Mouse (Mus musculus): ENCODE measurements around the gene Ttc36. TPM values are rescaled to one million over a fixed set of nuclear protein-coding genes. Genes with fewer than 3 reads are reported as not detected.

The Ttc36 gene
- polyA plus RNA-seq, 1 experiment from 2014 or later = 0.55 TPM

- 93% methylated on average over 10 of the region's 10 CpGs for WGBS
Measured at GRCm38 (mm10) chr9:44807778-44808177, 4.9 kb upstream of the Ttc36 start.

GRCm38 (mm10) chr9:44807141-44807540, 4.3 kb upstream of the Ttc36 start:
- Histone ChIP-seq H3K4me2 (no peak overlapping the region), H3K9me3 (no peaks in the 10 kb centered on the region), H3K27me3 (no peaks in the 10 kb centered on the region), H3K36me3 (peaks cover 74% of the 10 kb centered on the region), H3K4me1 (replicated peaks) (no peaks in the 10 kb centered on the region), H3K9ac (no peak overlapping the region), H3K4me3 (no peak overlapping the region), H3K27ac (no peak overlapping the region)
- 70% methylated on average over 5 of the region's 5 CpGs for WGBS
- ATAC-seq (ENCODE audit: low FRiP score) = no peak

More at GRCm38 (mm10) chr9:44807778-44808177, 4.9 kb upstream of the Ttc36 start:
- no peaks in the 10 kb centered on the region for H3K27me3 ChIP-seq
- no peak overlapping the region for H3K4me3 ChIP-seq
- no peak overlapping the region for H3K4me2 ChIP-seq
- no peaks in the 10 kb centered on the region for H3K9me3 ChIP-seq
- no peak overlapping the region for H3K27ac ChIP-seq
- H3K36me3 ChIP-seq = peaks cover 81% of the 10 kb centered on the region
- no peak for ATAC-seq (ENCODE audit: low FRiP score)
- H3K4me1 ChIP-seq (replicated peaks) = no peaks in the 10 kb centered on the region
- no peak overlapping the region for H3K9ac ChIP-seq

GRCm38 (mm10) chr9:44805536-44805935, 2.7 kb upstream of the Ttc36 start:
- H3K27me3 ChIP-seq = peaks cover 5% of the 10 kb centered on the region
- peaks cover 59% of the 10 kb centered on the region for H3K36me3 ChIP-seq
- WGBS = 93% methylated on average over 5 of the region's 5 CpGs
- H3K4me2 ChIP-seq = no peak overlapping the region
- H3K4me3 ChIP-seq = no peak overlapping the region
- 0 out of 2 replicates have a peak, but pooled peaks cover 3% of the 10 kb centered on the region for H3K4me1 ChIP-seq (replicated peaks)
- no peak for ATAC-seq (ENCODE audit: low FRiP score)
- H3K27ac ChIP-seq = no peak overlapping the region
- no peaks in the 10 kb centered on the region for H3K9me3 ChIP-seq
- no peak overlapping the region for H3K9ac ChIP-seq

GRCm38 (mm10) chr9:44804678-44805077, 1.8 kb upstream of the Ttc36 start:
- Histone ChIP-seq H3K9ac (no peak overlapping the region), H3K4me2 (no peak overlapping the region), H3K9me3 (no peaks in the 10 kb centered on the region), H3K27me3 (peaks cover 5% of the 10 kb centered on the region), H3K36me3 (peaks cover 51% of the 10 kb centered on the region), H3K4me3 (no peak overlapping the region), H3K27ac (no peak overlapping the region), H3K4me1 (replicated peaks) (peaks cover 10% of the 10 kb centered on the region)
- no peak for ATAC-seq (ENCODE audit: low FRiP score)
- WGBS = 88% methylated on average over 10 of the region's 10 CpGs

- H3K4me3 ChIP-seq = no peak overlapping the region
- ATAC-seq (ENCODE audit: low FRiP score) = no peak
Measured at GRCm38 (mm10) chr9:44801669-44802068, 1.2 kb downstream of the Ttc36 start.

GRCm38 (mm10) chr9:44799958-44800324, 2.9 kb downstream of the Ttc36 start:
- peaks cover 25% of the 10 kb centered on the region for H3K4me1 ChIP-seq (replicated peaks)
- peak overlapping the region; percentile 84 for H3K9ac ChIP-seq
- H3K27ac ChIP-seq = peak overlapping the region; percentile 83; the same call in 1 of the 2 replicates
- peak overlapping the region; percentile 61 for H3K4me3 ChIP-seq
- peak overlapping the region; percentile 96 for H3K4me2 ChIP-seq
- 44% methylated on average over 9 of the region's 9 CpGs for WGBS
- no peaks in the 10 kb centered on the region for H3K9me3 ChIP-seq
- peaks cover 16% of the 10 kb centered on the region for H3K27me3 ChIP-seq
- no peak for ATAC-seq (ENCODE audit: low FRiP score)
- H3K36me3 ChIP-seq = peaks cover 4% of the 10 kb centered on the region

More at GRCm38 (mm10) chr9:44801669-44802068, 1.2 kb downstream of the Ttc36 start:
- Histone ChIP-seq H3K27me3 (peaks cover 16% of the 10 kb centered on the region), H3K9ac (no peak overlapping the region), H3K9me3 (no peaks in the 10 kb centered on the region), H3K27ac (no peak overlapping the region), H3K4me2 (no peak overlapping the region), H3K36me3 (peaks cover 21% of the 10 kb centered on the region), H3K4me1 (replicated peaks) (peaks cover 25% of the 10 kb centered on the region)
- 84% methylated on average over 6 of the region's 6 CpGs for WGBS

- under 1% methylated on average over 75 of the region's 75 CpGs for WGBS
- Histone ChIP-seq H3K4me3 (peak within 1 kb of the TSS; percentile 61), H3K9me3 (no peaks in the 10 kb centered on the region), H3K4me1 (replicated peaks) (peaks cover 25% of the 10 kb centered on the region), H3K36me3 (no peaks in the 10 kb centered on the region; the same call in 1 of the 2 replicates), H3K27me3 (peaks cover 16% of the 10 kb centered on the region), H3K9ac (peak within 1 kb of the TSS; percentile 84), H3K27ac (peak within 1 kb of the TSS; percentile 83), H3K4me2 (peak within 1 kb of the TSS; percentile 96)
- ATAC-seq (ENCODE audit: low FRiP score) = peak; percentile 97
Measured at GRCm38 (mm10) chr9:44799102-44799957, 3.5 kb downstream of the Ttc36 start, which contains the start of gene Tmem25. Gene Tmem25, minus strand, starts transcription at chr9:44799307.

GRCm38 (mm10) chr9:44798298-44798697, 4.6 kb downstream of the Ttc36 start:
- Histone ChIP-seq H3K27me3 (peaks cover 16% of the 10 kb centered on the region), H3K4me2 (peak overlapping the region; percentile 96), H3K36me3 (no peaks in the 10 kb centered on the region; the same call in 1 of the 2 replicates), H3K9me3 (no peaks in the 10 kb centered on the region), H3K9ac (peak overlapping the region; percentile 84), H3K27ac (no peak overlapping the region), H3K4me3 (peak overlapping the region; percentile 61), H3K4me1 (replicated peaks) (peaks cover 25% of the 10 kb centered on the region)
- no peak for ATAC-seq (ENCODE audit: low FRiP score)
- 49% methylated on average over 7 of the region's 7 CpGs for WGBS

GRCm38 (mm10) chr9:44792842-44793241, 10.0 kb downstream of the Ttc36 start:
- Histone ChIP-seq H3K36me3 (peaks cover 50% of the 10 kb centered on the region), H3K9me3 (no peaks in the 10 kb centered on the region)

GRCm38 (mm10) chr9:44772750-44773651, 29.9 kb downstream of the Ttc36 start:
- under 1% methylated on average over 41 of the region's 41 CpGs for WGBS
- Histone ChIP-seq H3K4me3 (peak overlapping the region; percentile 60), H3K9ac (peak overlapping the region; percentile 83), H3K9me3 (no peaks in the 10 kb centered on the region), H3K27ac (peak overlapping the region; percentile 87), H3K36me3 (peaks cover 19% of the 10 kb centered on the region), H3K4me1 (replicated peaks) (peaks cover 14% of the 10 kb centered on the region), H3K27me3 (no peaks in the 10 kb centered on the region), H3K4me2 (peak overlapping the region; percentile 76)
- peak; percentile 99 for ATAC-seq (ENCODE audit: low FRiP score)

More at GRCm38 (mm10) chr9:44792842-44793241, 10.0 kb downstream of the Ttc36 start:
- WGBS = 75% methylated on average over 9 of the region's 9 CpGs
- no peak overlapping the region for H3K9ac ChIP-seq
- H3K27ac ChIP-seq = no peak overlapping the region
- H3K4me1 ChIP-seq (replicated peaks) = peaks cover under 1% of the 10 kb centered on the region; the same call in 1 of the 2 replicates
- no peak overlapping the region for H3K4me2 ChIP-seq
- peaks cover 4% of the 10 kb centered on the region for H3K27me3 ChIP-seq
- H3K4me3 ChIP-seq = no peak overlapping the region
- no peak for ATAC-seq (ENCODE audit: low FRiP score)

GRCm38 (mm10) chr9:44772392-44772749, 30.5 kb downstream of the Ttc36 start:
- H3K9me3 ChIP-seq = no peaks in the 10 kb centered on the region
- H3K36me3 ChIP-seq = peaks cover 19% of the 10 kb centered on the region
- no peak for ATAC-seq (ENCODE audit: low FRiP score)
- peaks cover 14% of the 10 kb centered on the region for H3K4me1 ChIP-seq (replicated peaks)
- no peaks in the 10 kb centered on the region for H3K27me3 ChIP-seq
- whole genome bisulfite sequencing = 28% methylated on average over 5 of the region's 5 CpGs
- H3K27ac ChIP-seq = peak overlapping the region; percentile 50; the same call in 1 of the 2 replicates
- H3K4me3 ChIP-seq = no peak overlapping the region
- H3K9ac ChIP-seq = no peak overlapping the region
- no peak overlapping the region for H3K4me2 ChIP-seq

GRCm38 (mm10) chr9:44771376-44771775, 31.5 kb downstream of the Ttc36 start:
- H3K4me1 ChIP-seq (replicated peaks) = peaks cover 20% of the 10 kb centered on the region
- H3K27me3 ChIP-seq = no peaks in the 10 kb centered on the region
- H3K36me3 ChIP-seq = peaks cover 16% of the 10 kb centered on the region
- no peak overlapping the region for H3K4me3 ChIP-seq
- ATAC-seq (ENCODE audit: low FRiP score) = no peak
- H3K4me2 ChIP-seq = no peak overlapping the region
- H3K27ac ChIP-seq = no peak overlapping the region
- 88% methylated on average over 5 of the region's 5 CpGs for WGBS
- H3K9me3 ChIP-seq = no peaks in the 10 kb centered on the region
- H3K9ac ChIP-seq = no peak overlapping the region
